Mouse (Mus musculus) embryonic facial prominence, embryonic 14.5 days (tissue): ENCODE data around the gene Gprc5c. TPM values are rescaled to one million over a fixed set of nuclear protein-coding genes. Genes with fewer than 3 reads are reported as not detected.

ENCODE experiments used
- ATAC-seq: fragments of 200-750 bp; cut with Nextera tagmentation; 2 replicates; pipeline ENCODE4 v1.8.0; 2017; ENCODE audit warnings: low read depth, moderate number of reproducible peaks, moderate TSS enrichment
- DNase-seq: peaks from one replicate; pipeline ENCODE4 v3.0.0-alpha.2; 2015; ENCODE audit warnings: low spot score
- H3K27ac ChIP-seq: fragments of 300-500 bp; sonication (generic); replicated peaks from 2 replicates; pipeline ENCODE4 v1.5.1; 2014; ENCODE audit warnings: low read depth, mild to moderate bottlenecking, low read length, moderate library complexity
- H3K27me3 ChIP-seq: fragments of 300-500 bp; sonication (generic); replicated peaks from 2 replicates; pipeline ENCODE4 v1.6.1; 2014; ENCODE audit warnings: low read length; ENCODE audit not compliant: control insufficient read depth, insufficient read depth
- H3K36me3 ChIP-seq: fragments of 300-500 bp; sonication (generic); 2 replicates; pipeline ENCODE4 v1.6.1; 2014; ENCODE audit warnings: low read length, mixed read lengths; ENCODE audit not compliant: control insufficient read depth, insufficient read depth
- H3K4me1 ChIP-seq: fragments of 300-500 bp; sonication (generic); 2 replicates; pipeline ENCODE4 v1.6.1; 2014; ENCODE audit warnings: antibody characterized with exemption, low read length; ENCODE audit not compliant: control insufficient read depth, insufficient read depth
- H3K4me2 ChIP-seq: fragments of 300-500 bp; sonication (generic); 2 replicates; pipeline ENCODE4 v1.6.1; 2014; ENCODE audit warnings: low read depth, mild to moderate bottlenecking, low read length, moderate library complexity, mixed read lengths
- H3K4me3 ChIP-seq: fragments of 300-500 bp; sonication (generic); 2 replicates; pipeline ENCODE4 v1.5.1; 2014; ENCODE audit warnings: low read depth, mild to moderate bottlenecking, low read length
- H3K9ac ChIP-seq: fragments of 300-500 bp; sonication (generic); 2 replicates; pipeline ENCODE4 v1.6.1; 2014; ENCODE audit warnings: low read depth, mild to moderate bottlenecking, low read length, moderate library complexity, mixed read lengths
- H3K9me3 ChIP-seq: fragments of 300-500 bp; sonication (generic); 2 replicates; pipeline ENCODE4 v1.6.1; 2016; ENCODE audit warnings: low read length; ENCODE audit not compliant: control insufficient read depth
- WGBS: fragments of 180-500 bp; shearing (Covaris S2); extraction: QIAGEN DNeasy Blood & Tissue Kit; methylation state at CpG from one replicate; pipeline ENCODE4 v1.1.7; 2014; 5-methylcytosine and 5-hydroxymethylcytosine counted together
- polyA plus RNA-seq: library from polyadenylated mRNA; unstranded; fragments of >200 nt; fragmentation: Nextera tagmentation; extraction: Ambion mirVana; gene quantifications from 2 replicates; pipeline ENCODE4 v1.2.1, GENCODE M21; 2014

Gprc5c gene
- polyA plus RNA-seq, 1 experiment from 2014 or later = 40.3 TPM

DNA sequence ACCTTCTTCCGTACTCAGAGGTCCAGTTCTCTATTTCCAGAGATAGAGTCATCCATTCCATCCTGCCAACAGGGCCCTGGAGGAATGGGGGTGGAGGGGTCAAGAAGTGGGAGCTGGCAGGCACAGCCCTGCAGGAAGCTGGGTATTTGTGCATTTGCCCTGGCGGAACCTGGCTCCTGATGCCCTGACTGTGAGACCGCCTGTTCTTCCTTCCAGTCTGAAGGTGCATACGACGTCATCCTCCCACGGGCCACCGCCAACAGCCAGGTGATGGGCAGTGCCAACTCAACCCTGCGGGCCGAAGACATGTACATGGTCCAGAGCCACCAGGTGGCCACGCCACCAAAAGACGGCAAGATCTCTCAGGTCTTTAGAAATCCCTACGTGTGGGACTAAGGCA is 17.3 kb downstream of the Gprc5c start:
- DNase-seq (no peak), ATAC-seq (no peak)
- H3K27me3 ChIP-seq = no peaks in the 10 kb centered on the region
- 96% methylated on average over 12 of the region's 12 CpGs for WGBS
- no peaks in the 10 kb centered on the region for H3K9me3 ChIP-seq
- H3K36me3 ChIP-seq = peaks cover 72% of the 10 kb centered on the region
- H3K4me3 ChIP-seq = no peak overlapping the region
- H3K4me1 ChIP-seq = peaks cover 23% of the 10 kb centered on the region
- no peak overlapping the region for H3K4me2 ChIP-seq
- no peak overlapping the region for H3K27ac ChIP-seq
- H3K9ac ChIP-seq = no peak overlapping the region

DNA sequence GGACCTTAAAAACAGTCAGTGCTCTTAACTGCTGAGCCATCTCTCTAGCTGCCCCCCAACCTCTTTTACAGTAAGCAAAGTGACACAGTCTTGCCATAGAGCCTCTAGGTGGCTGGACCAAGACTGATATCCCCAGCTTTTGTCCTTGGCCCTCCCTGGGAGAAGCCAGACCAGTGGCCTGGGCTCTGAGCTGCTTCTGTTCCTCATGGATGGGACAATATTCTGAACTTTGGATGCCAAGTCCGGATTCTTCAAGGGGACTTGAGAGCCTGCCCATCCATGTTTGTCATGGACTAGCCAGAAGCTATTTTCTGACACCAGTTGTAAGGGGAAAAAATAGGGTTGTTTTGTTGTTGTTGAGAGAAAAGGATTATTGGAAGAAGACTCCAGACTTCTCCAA is 18.8 kb downstream of the Gprc5c start:
- 89% methylated on average over 1 of the region's 1 CpGs for WGBS
- Histone ChIP-seq H3K27me3 (no peaks in the 10 kb centered on the region), H3K36me3 (peaks cover 57% of the 10 kb centered on the region), H3K4me2 (no peak overlapping the region), H3K4me1 (peaks cover 24% of the 10 kb centered on the region), H3K9me3 (no peaks in the 10 kb centered on the region), H3K9ac (no peak overlapping the region), H3K27ac (no peak overlapping the region), H3K4me3 (no peak overlapping the region)
- DNase-seq (no peak), ATAC-seq (no peak)

DNA sequence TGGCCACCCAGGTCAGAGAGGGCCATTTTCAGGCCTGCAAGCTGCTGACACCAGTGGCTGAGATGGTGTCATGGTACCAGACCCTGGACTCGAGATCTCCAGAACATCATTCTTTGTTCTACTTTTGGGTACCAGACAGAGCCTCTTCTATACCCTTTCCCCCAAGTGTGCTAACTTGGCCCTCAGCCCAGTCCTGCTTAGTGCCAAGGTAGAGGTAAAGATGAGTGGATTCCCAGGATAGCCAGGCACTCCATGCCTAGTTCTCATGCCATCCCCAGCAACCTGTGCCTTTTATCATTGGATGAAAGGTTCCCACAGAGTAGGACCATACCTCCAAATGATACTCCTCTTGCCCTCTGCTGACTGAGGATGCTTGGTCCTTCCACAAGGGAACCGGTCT is 20.6 kb downstream of the Gprc5c start:
- no peak for DNase-seq
- Histone ChIP-seq H3K4me2 (no peak overlapping the region), H3K4me3 (no peak overlapping the region), H3K27ac (no peak overlapping the region), H3K9me3 (no peaks in the 10 kb centered on the region), H3K27me3 (no peaks in the 10 kb centered on the region), H3K36me3 (peaks cover 47% of the 10 kb centered on the region), H3K4me1 (peaks cover 30% of the 10 kb centered on the region), H3K9ac (no peak overlapping the region)
- no peak for ATAC-seq
- WGBS = 91% methylated on average over 2 of the region's 2 CpGs

DNA sequence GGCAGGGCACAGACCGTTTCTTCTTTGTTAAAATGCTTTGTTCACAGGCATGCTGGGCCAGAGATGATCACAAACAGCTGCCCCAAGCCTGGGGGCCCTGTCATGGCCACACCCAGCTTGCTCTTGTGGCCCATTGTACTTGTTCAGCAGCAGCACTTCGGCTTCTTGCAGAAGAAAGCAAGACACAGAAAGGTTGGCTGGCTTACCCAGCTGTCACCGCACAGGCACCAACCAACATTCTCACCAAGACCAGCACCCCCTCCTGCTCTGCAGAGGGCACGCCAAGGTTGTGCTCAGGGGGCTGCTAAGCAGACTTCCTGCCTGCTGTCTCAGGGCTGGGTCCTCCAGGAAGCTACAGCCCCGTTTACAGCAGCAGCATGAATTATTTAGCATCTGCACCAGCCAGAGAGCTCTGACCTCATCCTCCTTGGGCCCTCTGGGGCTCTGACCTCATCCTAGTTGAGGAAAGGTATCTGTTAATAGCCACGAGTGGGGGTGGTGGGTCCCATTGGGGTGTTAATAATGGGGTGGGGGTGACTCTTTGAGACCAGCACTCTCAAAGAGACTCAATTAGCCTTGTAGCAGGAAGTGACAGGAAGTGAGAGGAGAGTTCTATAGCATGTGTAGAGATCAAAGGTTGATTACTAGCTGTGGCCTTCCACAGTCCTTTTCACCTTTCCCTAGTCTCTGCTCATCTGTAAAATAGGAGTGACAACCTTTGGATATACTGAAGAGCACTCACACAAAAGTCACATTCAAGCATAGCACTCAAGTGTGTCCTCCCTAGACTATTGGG is 22.3 kb downstream of the Gprc5c start:
- no peaks in the 10 kb centered on the region for H3K27me3 ChIP-seq
- no peak overlapping the region for H3K4me3 ChIP-seq
- peaks cover 21% of the 10 kb centered on the region for H3K4me1 ChIP-seq
- H3K4me2 ChIP-seq = no peak overlapping the region
- H3K36me3 ChIP-seq = peaks cover 32% of the 10 kb centered on the region
- 19% methylated on average over 5 of the region's 6 CpGs for WGBS
- no peak overlapping the region for H3K9ac ChIP-seq
- DNase-seq (peak; percentile 72), ATAC-seq (peak; percentile 55; the same call in 1 of the 2 replicates)
- H3K27ac ChIP-seq = peak overlapping the region; percentile 68
- H3K9me3 ChIP-seq = no peaks in the 10 kb centered on the region

DNA sequence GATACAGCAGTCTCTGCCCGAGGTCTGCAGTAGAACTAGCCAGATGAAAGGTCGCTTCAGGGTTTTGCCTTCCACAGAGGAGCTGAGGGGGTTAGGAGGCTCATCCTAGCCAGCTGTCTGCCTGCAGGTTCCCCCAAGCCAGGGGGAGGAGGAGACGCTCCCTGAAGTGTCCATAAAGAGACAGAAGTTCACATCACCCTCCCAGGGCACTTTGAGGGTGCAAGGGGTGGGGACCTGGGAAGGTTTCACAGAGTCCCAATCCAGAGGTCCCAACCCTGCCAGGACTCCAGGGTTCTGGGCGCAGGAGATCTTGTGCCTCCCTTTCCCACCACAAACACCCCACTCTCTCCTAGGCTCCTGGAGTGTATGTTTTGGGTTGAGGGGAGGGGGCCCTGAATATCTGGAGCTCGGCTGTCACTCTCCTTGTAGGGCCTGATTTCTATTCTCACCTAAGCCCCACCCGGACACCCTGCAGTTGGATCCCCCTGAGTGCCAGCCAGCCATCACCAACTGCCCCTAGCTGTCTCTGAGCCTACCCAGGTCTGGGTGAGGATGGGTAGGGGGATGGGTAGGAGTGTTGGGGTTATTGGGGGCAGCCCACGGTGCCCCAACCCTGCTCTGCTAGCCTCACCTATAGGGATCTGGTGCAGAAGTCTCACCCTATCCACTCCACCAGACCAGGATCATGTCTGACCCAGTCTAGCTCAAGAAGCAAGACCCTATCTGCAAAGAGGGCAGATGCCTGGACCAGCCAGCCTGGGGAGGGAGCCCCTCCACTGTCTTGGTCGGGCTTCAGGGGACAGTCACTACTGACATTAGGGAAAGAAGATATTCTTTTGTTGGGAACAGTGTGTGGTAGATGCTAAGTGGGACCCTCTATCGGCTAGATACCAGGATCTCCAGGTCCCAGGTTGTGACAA is 23.5 kb downstream of the Gprc5c start:
- no peak for ATAC-seq
- Histone ChIP-seq H3K36me3 (peaks cover 20% of the 10 kb centered on the region), H3K27me3 (no peaks in the 10 kb centered on the region), H3K9ac (no peak overlapping the region), H3K27ac (no peak overlapping the region), H3K9me3 (no peaks in the 10 kb centered on the region), H3K4me3 (no peak overlapping the region), H3K4me2 (no peak overlapping the region), H3K4me1 (peaks cover 21% of the 10 kb centered on the region)
- no peak for DNase-seq
- WGBS = 55% methylated on average over 9 of the region's 9 CpGs

DNA sequence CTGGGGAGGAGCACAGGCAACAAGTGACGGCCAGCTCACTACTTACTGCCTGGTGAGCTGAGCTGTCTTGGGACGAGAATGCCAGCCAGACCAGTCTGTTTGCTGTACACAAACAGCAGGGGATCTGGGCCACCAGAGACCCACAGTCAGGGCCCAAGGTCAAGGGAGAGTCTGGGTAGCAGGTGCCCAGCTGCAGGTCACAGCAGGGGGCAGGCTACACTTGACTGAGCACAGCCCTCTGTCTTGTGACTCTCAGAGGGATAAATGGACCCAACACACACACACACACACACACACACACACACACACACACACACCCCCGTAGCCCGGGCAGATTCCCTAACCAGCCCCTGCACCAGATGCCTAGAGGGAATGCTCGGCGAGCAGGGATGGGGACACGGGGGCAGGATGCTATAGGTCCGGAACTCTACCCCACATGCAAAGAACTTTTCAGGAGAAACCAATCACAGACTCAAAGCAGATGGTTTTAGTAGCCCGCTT is 24.4 kb downstream of the Gprc5c start:
- Histone ChIP-seq H3K4me1 (peaks cover 21% of the 10 kb centered on the region), H3K27ac (no peak overlapping the region), H3K4me2 (no peak overlapping the region), H3K9me3 (no peaks in the 10 kb centered on the region), H3K36me3 (peaks cover 12% of the 10 kb centered on the region), H3K27me3 (no peaks in the 10 kb centered on the region), H3K9ac (no peak overlapping the region), H3K4me3 (no peak overlapping the region)
- WGBS = 3% methylated on average over 9 of the region's 9 CpGs
- DNase-seq (peak; percentile 17), ATAC-seq (no peak)

DNA sequence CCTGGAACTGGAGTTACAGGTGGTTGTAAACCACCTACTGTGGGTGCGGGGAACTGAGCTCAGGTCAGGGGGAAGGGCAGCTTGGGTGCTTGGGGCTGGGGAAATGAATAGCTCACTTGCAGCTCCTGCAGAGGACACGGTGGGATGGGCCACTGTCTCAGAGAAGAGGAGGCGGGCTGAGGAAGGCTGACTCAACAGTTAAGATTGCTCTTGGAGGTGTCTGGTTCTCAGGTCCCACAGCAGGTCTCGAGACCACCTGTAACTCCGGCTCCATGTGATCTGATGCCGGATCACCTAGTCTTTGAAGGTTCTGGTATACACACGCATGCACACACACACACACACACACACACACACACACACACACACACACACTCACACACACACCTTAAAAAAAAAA is 25.2 kb downstream of the Gprc5c start:
- Histone ChIP-seq H3K4me1 (peaks cover 21% of the 10 kb centered on the region), H3K4me2 (no peak overlapping the region), H3K27ac (no peak overlapping the region), H3K36me3 (peaks cover 5% of the 10 kb centered on the region; the same call in 1 of the 2 replicates), H3K9ac (no peak overlapping the region), H3K4me3 (no peak overlapping the region), H3K9me3 (no peaks in the 10 kb centered on the region), H3K27me3 (no peaks in the 10 kb centered on the region)
- ATAC-seq (no peak), DNase-seq (no peak)
- WGBS = 41% methylated on average over 6 of the region's 7 CpGs

DNA sequence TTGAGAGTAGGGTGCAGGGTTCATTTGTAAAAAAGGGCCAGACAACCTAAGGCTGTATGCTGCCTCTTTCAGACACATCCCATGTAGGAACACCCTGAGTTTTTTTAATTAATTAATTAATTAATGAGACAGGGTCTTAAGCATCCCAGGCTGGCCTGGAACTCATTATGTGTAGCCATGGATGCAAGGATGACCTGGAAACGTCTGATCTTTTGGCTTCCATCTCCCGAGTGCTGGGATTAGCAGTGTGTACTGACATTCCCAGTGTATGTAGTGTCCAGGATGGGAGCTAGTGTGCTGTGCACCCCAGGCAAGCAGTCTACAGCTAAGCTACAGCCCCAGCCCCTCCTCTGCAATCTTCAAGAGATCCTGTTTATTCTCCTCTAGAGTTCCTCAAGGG is 25.7 kb downstream of the Gprc5c start:
- H3K4me2 ChIP-seq = no peak overlapping the region
- no peak for ATAC-seq
- WGBS = 7% methylated on average over 2 of the region's 2 CpGs
- no peaks in the 10 kb centered on the region for H3K9me3 ChIP-seq
- no peak overlapping the region for H3K4me3 ChIP-seq
- H3K36me3 ChIP-seq = 0 out of 2 replicates have a peak, but pooled peaks cover under 1% of the 10 kb centered on the region
- DNase-seq = no peak
- no peak overlapping the region for H3K27ac ChIP-seq
- no peak overlapping the region for H3K9ac ChIP-seq
- H3K4me1 ChIP-seq = peaks cover 21% of the 10 kb centered on the region
- no peaks in the 10 kb centered on the region for H3K27me3 ChIP-seq
